Mouse (Mus musculus) spleen, postnatal 36 days (tissue): ENCODE results near the gene Iqsec1.
A peak's percentile ranks its signal among the peaks of the same experiment; 100 is the strongest.

ENCODE experiments used
- DNase-seq, 2 experiments: peaks; one replicate each; pipeline ENCODE4 v3.0.0; 2022; ENCODE audit warnings: low spot score in 2 of 2, mixed read lengths in 1 of 2

Gene Iqsec1

DNA sequence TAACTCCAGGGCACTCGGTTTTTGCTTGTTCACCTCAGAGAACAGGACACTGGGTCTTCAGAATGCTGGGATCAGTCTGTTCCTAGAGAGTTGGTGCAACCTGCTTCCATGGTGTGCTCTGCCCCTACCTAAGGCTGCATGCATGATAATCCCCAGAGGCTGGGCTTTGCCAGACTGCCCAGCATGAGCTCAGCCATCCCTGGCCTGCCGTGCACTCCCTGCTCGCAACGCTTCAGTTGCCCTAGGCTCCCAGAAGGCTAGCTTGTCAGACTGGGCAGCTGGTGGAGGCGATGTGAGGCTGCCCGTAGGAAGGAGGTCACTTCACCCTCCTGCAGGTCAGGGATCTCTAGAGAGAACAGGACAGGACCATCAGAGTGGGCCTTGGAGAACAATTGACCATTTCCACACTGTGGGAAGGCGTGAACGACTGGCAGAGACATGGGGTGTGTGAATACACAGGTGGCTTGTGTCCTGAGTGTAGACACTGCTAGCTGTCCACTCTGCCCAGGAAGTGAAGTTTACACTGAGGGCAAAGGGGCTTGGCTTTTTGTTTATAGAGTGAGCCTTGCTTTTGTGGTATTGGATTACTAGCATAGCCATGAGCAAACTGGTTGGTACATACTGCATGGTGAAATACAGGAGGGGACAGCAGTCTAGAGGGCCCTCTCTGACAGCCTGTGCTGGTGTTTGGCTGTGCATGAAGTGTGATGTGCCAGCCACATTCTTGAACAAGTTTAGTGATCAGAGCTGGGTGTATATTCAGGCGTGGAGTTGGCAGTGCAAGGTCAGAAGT is 367.5 kb downstream of the Iqsec1 start:
- no peak for DNase-seq

DNA sequence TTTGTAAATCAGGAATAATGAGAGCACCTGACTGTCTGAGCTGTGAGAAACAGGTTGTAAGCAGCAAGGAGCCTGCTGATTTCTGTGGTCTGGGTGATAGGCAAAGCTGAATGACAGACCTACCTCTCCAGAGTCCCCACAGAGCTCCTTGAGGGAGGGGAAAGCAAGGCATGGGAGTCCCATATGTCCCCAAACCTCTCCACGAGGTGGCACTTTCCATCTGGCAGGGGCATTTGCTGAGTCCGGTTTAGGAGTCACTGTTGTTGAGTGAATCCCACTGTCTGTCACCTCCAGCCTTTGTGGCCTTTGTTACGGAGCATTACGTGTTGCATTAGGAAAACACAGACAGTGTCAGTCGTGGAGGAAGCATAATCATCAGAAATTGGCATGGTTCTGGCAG is 368.5 kb downstream of the Iqsec1 start:
- peak in 1 of 2 experiments; percentile 19 for DNase-seq

DNA sequence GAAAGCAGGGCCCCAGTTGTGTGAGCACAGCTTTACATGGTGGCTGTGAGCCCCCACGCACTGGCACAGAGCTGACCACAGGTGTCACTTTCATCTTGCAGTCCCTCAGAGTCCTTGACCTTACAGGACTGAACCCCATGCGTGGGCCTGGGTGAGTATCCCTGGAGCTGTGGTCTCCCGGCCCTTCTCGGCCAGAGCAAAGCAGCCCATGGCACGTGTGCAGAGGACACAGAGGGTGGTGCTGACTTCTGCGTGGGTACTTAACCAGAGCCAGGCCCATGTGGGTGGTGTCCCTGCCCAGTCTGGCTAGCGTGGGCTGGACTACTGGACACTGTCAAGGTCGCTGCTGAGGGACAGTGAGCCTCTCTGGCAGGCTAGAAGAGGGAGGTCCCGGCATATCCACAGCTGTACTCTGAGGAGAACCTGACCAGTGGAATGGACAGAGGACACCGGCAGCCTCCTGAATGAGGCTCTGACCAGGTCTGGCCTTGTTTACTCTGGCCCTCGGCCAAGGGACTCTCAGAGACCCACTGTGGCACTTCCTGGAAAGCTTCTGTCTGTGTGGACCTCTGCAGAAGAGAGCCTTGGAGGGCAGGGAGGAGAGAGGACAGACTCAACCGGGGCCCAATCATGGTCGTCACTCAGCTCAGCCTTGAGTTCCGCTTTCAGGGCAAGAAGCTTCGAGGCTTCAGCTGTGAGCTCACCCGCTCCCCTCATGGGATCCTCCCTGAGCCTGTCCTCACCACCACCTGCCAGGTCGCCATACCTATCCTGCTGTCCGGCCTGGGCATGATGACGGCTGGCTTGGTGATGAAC is 369.5 kb downstream of the Iqsec1 start:
- DNase-seq: peak; percentile 34 to 45

DNA sequence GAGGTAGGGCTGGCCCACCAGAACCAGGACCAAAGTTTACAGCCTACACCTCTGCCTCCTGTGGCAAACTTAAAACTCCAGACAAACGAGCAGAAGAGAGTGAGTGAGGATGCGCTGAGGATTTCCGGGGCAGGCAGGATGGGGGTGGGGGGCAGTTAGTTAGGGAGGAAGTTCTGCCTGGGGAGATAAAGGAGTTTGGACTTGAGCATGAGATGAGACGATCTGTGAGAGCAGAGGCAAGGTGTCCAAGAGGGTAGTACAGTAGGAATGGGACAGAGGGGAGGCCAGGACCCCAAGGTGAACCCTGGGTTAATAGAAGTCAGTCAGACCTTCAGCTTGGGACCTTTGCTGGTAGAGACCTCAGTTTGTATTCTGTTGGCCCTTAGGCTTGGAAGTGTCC is 370.2 kb downstream of the Iqsec1 start:
- peak; percentile 27 to 28 for DNase-seq

DNA sequence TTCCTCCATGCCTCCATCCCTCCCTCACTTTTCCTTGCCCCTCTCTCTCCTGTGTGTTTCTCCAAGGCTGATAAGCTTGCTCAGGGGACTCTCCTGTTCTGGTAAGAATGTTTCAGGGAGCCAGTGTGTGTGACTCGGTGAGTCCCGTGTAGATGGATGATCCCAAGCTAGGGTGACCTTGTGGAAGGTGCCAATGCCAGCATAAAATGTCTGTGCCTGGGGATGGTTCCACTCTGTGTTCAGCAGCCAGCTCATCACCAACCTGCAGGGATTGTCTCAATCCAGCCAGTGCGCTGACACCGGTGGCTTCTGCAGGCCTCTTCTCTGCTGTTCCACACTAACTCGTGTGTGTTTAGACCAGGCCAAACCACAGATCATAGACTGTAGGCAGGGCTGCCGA is 372.0 kb downstream of the Iqsec1 start:
- DNase-seq: no peak

DNA sequence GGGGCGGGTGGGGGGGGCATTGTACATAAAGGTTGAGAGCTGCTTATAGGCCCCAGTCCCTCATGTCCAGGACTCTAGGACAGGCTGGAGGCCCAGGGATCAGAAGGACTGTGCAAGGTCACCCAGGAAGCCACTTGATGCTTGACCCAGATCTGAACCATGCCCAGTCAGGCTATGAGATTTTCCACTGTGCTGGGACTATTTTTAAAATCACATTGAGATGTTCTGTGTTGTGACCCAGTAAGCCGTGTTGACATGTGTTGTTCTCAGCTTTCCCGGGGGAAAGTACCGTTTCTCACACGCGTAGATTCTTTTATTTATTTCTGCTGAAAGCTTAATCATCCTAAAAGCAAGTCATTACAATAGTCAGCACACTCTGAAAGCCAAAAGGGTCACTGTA is 372.5 kb downstream of the Iqsec1 start:
- no peak for DNase-seq

DNA sequence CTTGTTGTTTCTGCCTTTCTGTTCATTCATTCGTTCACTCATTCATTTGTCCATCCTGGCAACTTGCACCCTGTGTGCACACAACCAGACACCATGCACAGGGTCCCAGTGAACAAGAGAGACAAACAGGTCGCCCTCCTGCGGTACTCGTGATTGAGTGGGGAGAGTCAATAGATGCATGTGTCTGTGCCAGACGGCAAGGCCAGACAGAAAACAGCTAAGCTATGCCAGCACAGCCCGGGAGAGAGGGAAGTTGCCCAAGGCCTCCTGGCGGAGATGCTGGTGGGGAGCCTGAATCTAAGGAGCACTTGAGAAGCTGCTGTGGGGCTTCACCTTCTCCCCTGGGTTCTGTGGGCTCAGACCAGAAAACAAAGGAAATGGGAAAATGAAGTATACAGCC is 373.1 kb downstream of the Iqsec1 start:
- no peak for DNase-seq

DNA sequence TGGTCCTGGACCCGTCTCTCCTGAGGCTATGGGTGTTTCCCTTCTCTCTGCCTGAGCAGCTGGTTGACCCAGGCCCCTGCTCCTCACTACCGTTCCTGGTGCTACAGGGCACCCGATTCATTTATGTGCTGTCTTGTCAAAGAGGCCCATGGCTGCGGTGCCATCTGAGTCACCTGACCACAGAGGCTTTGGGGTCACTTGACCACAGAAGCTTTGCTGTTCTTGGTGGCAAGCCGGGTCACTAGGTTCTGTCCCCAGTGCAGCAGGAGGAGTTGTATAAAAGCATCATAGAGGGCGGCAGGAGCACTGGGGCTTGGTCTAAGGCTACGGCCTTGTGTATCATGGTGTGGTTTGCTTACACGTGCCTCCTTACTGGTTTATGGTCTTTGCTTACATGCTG is 375.2 kb downstream of the Iqsec1 start:
- DNase-seq: no peak

DNA sequence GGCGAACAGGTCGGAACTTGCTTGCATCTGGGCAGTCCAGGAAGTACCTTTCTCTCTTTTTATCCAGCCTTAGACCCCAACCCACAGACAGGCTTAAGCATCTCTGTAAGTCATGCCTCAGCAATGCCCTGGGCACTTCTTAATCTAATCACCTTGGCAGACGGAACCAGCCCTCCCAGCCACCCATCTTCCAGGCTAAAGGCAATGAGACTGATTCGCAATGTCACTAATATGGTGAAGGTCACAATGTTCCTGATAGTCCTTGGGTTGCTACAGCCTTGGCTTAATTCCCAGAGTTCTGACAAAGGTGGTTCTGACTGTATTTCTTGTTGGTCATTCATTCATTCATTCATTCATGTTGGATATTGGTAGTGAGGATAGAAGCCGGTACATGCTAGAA is 378.2 kb downstream of the Iqsec1 start:
- DNase-seq: no peak

DNA sequence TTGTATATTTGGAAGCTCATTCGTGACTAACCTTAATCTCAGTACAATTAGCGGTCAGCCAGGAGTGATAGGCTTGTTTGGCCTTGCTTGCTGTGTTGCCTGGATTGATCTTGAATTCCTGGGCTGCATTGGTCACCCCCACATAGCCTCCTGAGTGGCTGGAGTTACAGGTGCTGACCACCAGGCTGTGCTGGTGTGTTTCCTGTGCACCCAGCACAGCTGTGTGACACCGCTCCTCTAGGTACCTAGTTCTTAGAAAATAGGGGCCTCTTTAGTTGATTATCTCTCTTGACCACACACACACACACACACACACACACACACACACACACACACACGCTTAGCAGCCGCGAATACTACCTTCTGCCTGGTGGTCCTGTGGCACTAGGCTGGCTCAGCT is 380.3 kb downstream of the Iqsec1 start:
- DNase-seq: peak; percentile 26 to 30

DNA sequence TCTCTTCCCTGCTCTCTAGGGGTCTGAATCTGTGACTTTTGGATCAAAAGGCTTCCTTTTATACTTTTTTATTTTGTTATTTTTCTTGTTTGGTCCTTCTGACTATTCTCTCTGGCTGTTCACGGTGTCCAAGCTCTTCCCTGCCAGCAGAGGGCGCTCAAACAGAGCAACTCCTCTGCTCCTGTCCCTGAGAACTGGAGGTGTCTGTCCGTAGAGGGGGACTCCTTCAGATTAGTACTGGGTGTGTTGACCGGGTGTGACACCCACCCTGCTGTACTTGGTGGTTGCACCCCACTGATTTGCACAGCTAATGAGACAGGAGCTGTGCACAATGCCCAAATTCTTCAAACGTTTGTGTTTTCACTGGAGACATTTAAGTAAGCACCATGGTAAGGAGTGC is 381.3 kb downstream of the Iqsec1 start:
- DNase-seq: peak; percentile 55 to 64

DNA sequence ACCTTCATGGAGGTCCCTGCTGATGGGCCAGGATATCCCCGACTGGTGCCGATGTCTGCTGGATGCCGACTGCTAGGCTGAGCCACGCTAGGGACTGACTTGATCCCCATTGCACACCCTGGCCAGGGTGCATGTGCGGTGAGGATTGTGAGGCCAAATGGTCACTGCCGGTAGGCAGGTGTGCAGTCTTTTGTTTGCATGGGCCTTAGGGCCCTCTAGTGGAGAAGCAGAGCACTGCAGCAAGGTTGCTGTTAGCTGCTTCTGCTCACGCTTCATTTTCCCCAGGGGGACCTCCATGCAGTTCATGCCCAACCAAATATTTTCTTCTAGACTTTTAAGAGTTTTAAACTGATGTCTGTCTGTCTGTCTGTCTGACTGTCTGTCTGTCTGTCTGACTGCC is 381.9 kb downstream of the Iqsec1 start:
- peak; percentile 54 to 65 for DNase-seq
